Mouse (Mus musculus) intestine, embryonic 14.5 days (tissue): Measurements from ENCODE around the gene Arhgap42. TPM values are rescaled to one million over a fixed set of nuclear protein-coding genes. Genes with fewer than 3 reads are reported as not detected.

Experiments
- ATAC-seq: fragments of 200-750 bp; cut with Nextera tagmentation; replicated peaks from 2 replicates; pipeline ENCODE4 v1.8.0; 2017; ENCODE audit warnings: low read depth, moderate number of reproducible peaks, moderate TSS enrichment, moderate library complexity; ENCODE audit not compliant: low FRiP score, low TSS enrichment
- DNase-seq: peaks from one replicate; pipeline ENCODE4 v3.0.0-alpha.2; 2018; ENCODE audit warnings: low spot score
- H3K27ac ChIP-seq: fragments of 300-500 bp; sonication (generic); 2 replicates; pipeline ENCODE4 v1.5.1; 2014; ENCODE audit warnings: low read depth, mild to moderate bottlenecking, control low read depth
- H3K27me3 ChIP-seq: fragments of 300-500 bp; sonication (generic); replicated peaks from 2 replicates; pipeline ENCODE4 v1.6.1; 2014; ENCODE audit warnings: low read length, control low read depth; ENCODE audit not compliant: control insufficient read depth, insufficient read depth
- H3K36me3 ChIP-seq: fragments of 300-500 bp; sonication (generic); 2 replicates; pipeline ENCODE4 v1.6.1; 2014; ENCODE audit warnings: low read length, control low read depth; ENCODE audit not compliant: control insufficient read depth, insufficient read depth
- H3K4me1 ChIP-seq: fragments of 300-500 bp; sonication (generic); replicated peaks from 2 replicates; pipeline ENCODE4 v1.6.1; 2014; ENCODE audit warnings: low read length, control low read depth, mixed read lengths; ENCODE audit not compliant: control insufficient read depth, insufficient read depth
- H3K4me2 ChIP-seq: fragments of 300-500 bp; sonication (generic); 2 replicates; pipeline ENCODE4 v1.6.1; 2014; ENCODE audit warnings: low read length
- H3K4me3 ChIP-seq: fragments of 300-500 bp; sonication (generic); 2 replicates; pipeline ENCODE4 v1.5.1; 2014; ENCODE audit warnings: low read depth, low read length, control low read depth, mixed read lengths
- H3K9ac ChIP-seq: fragments of 300-500 bp; sonication (generic); 2 replicates; pipeline ENCODE4 v1.6.1; 2014; ENCODE audit warnings: mild to moderate bottlenecking, low read length
- H3K9me3 ChIP-seq: fragments of 300-500 bp; sonication (generic); 2 replicates; pipeline ENCODE4 v1.6.1; 2016; ENCODE audit warnings: low read length, control low read depth; ENCODE audit not compliant: control insufficient read depth
- WGBS: fragments of 180-500 bp; shearing (Covaris S2); extraction: QIAGEN DNeasy Blood & Tissue Kit; methylation state at CpG from one replicate; pipeline ENCODE4 v1.1.7; 2014; 5-methylcytosine and 5-hydroxymethylcytosine counted together
- polyA plus RNA-seq: library from polyadenylated mRNA; unstranded; fragments of >200 nt; fragmentation: Nextera tagmentation; extraction: Ambion mirVana; gene quantifications from 2 replicates; pipeline ENCODE4 v1.2.1, GENCODE M21; 2014

Arhgap42 gene
- polyA plus RNA-seq, 1 experiment from 2014 or later, result 39.4 TPM

DNA sequence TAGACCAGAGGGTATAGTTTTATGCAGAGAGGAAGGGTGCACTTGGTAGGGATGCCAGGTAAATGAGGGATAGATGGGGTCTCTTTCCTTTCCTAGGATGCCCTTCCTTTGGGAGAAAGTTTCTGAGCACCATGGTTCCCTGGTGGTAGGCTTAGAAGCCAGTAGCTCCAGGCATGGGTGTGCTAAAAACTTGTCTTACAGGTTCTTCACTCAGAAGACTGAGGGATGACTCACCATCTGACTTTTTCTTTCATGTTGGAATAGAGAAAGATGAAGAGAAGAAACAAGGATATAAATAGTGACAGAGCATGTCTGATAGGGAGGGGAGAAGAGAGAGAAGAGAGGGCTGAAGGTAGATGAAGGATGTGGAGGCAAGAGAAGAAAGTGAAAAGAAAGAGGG, 7.1 kb upstream of the Arhgap42 start:
- H3K27me3 ChIP-seq, result no peaks in the 10 kb centered on the region
- DNase-seq, result no peak
- H3K4me3 ChIP-seq, result no peak overlapping the region
- H3K9ac ChIP-seq, result no peak overlapping the region
- H3K4me1 ChIP-seq, result no peaks in the 10 kb centered on the region
- no peaks in the 10 kb centered on the region for H3K36me3 ChIP-seq
- no peak overlapping the region for H3K4me2 ChIP-seq
- no peaks in the 10 kb centered on the region for H3K9me3 ChIP-seq
- peak; percentile 56; the same call in 1 of the 2 replicates for ATAC-seq
- no peak overlapping the region for H3K27ac ChIP-seq

DNA sequence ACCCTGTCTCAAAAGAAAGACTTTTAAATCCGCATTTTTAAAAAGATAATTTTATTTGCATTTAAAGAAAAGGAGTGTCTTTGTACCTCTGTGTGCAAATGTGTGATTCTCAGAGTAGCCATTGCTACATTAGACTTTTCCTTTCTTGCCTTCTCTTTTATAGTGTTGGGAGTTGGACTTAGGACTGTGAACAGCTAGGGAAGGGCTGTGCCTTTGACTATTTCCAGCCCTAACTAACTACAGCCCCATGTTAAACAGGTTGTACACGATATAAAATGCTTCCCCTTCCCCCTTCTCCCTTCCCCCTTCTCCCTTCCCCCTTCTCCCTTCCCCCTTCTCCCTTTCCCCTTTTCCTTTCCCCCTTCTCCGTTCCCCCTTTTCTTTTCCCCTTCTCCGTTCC, 4.9 kb upstream of the Arhgap42 start:
- ATAC-seq (peak; percentile 51; the same call in 1 of the 2 replicates), DNase-seq (no peak)
- H3K27ac ChIP-seq, result no peak overlapping the region
- H3K36me3 ChIP-seq, result no peaks in the 10 kb centered on the region
- H3K4me3 ChIP-seq, result no peak overlapping the region
- H3K4me2 ChIP-seq, result no peak overlapping the region
- H3K4me1 ChIP-seq, result no peaks in the 10 kb centered on the region
- H3K9ac ChIP-seq, result no peak overlapping the region
- H3K9me3 ChIP-seq, result no peaks in the 10 kb centered on the region
- H3K27me3 ChIP-seq, result no peaks in the 10 kb centered on the region
- WGBS, result 62% methylated on average over 4 of the region's 4 CpGs

DNA sequence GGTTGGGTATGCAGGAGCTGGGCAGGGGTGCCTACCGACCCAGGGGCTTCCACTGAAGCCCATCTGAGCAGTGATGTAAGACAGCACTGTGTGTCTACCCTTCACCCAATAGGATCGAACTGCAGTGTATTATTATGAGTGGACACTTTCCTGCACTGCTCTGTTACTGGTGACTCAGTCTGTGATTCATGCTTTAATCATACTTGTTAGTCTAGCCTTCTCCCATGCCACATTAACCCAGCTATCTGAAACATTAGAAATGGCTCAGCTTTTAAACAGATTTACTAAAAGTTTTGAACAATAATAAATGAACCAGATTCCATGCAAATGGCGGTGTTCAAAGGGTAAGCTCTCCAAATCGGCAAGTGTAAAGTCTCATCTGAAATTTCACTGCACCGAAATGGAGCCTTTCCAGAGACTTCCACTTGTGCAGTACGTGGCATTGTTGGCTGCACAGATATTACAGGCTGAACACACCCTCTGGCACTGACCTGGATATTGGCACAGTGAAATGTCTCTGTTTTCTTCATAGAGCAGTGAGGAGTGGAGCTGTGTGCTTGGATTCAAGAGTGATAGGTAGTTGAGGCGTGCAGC, 2.4 kb upstream of the Arhgap42 start:
- no peak overlapping the region for H3K4me3 ChIP-seq
- H3K27me3 ChIP-seq, result no peaks in the 10 kb centered on the region
- no peaks in the 10 kb centered on the region for H3K9me3 ChIP-seq
- DNase-seq, result no peak
- WGBS, result 81% methylated on average over 7 of the region's 7 CpGs
- no peak overlapping the region for H3K4me2 ChIP-seq
- H3K9ac ChIP-seq, result no peak overlapping the region
- no peak overlapping the region for H3K27ac ChIP-seq
- peaks cover 9% of the 10 kb centered on the region; the same call in 1 of the 2 replicates for H3K4me1 ChIP-seq
- ATAC-seq, result no peak
- H3K36me3 ChIP-seq, result no peaks in the 10 kb centered on the region

DNA sequence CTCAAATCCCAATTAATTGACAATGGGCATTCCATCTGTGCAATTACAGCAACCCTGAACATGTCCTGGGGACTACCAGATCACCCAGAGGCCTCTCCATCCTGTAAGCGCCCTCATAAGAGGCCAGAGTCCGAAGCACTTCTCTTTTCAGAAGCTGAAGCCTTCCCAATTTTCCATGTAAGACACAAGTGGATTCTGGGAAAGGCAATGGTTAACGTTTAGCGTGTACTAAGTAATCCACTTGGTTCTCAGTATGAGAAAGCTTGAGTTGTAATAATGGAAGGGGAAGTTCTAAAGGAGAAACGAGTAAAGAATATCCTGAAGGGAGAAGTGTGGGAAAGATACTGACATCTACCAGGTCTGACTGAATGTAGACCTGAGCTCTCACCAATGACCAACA, 1.4 kb downstream of the Arhgap42 start:
- ATAC-seq (no peak), DNase-seq (no peak)
- H3K9me3 ChIP-seq, result no peaks in the 10 kb centered on the region
- H3K4me2 ChIP-seq, result peak overlapping the region; percentile 69
- H3K9ac ChIP-seq, result no peak overlapping the region; the same call in 1 of the 2 replicates
- peak overlapping the region; percentile 85 for H3K4me3 ChIP-seq
- H3K27me3 ChIP-seq, result no peaks in the 10 kb centered on the region
- H3K36me3 ChIP-seq, result no peaks in the 10 kb centered on the region
- 50% methylated on average over 5 of the region's 5 CpGs for WGBS
- no peak overlapping the region for H3K27ac ChIP-seq
- H3K4me1 ChIP-seq, result peaks cover 9% of the 10 kb centered on the region; the same call in 1 of the 2 replicates

DNA sequence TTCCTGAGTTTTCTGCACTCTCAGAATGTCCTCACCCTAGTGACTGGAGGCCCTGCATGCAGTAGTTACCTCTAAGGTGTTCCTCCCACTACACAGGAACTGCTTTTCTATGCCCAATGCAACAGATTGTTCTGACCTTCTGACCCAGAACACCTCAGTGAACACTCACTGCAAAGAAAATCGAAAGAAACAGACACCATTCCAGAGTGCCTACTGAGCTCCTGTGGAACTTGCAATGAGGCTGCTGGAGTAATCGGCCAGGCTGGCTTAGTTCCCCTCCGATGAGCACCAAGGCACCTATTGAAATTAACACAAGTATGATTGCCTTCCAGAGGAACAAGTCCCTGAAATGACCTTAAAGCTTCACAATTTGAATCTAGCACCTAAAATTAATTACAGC, 9.2 kb downstream of the Arhgap42 start:
- Histone ChIP-seq H3K4me2 (no peak overlapping the region), H3K4me1 (no peaks in the 10 kb centered on the region), H3K9ac (no peak overlapping the region), H3K9me3 (no peaks in the 10 kb centered on the region), H3K27me3 (no peaks in the 10 kb centered on the region), H3K27ac (no peak overlapping the region), H3K36me3 (no peaks in the 10 kb centered on the region), H3K4me3 (no peak overlapping the region)
- WGBS, result 72% methylated on average over 3 of the region's 3 CpGs
- no peak for DNase-seq
- no peak for ATAC-seq

DNA sequence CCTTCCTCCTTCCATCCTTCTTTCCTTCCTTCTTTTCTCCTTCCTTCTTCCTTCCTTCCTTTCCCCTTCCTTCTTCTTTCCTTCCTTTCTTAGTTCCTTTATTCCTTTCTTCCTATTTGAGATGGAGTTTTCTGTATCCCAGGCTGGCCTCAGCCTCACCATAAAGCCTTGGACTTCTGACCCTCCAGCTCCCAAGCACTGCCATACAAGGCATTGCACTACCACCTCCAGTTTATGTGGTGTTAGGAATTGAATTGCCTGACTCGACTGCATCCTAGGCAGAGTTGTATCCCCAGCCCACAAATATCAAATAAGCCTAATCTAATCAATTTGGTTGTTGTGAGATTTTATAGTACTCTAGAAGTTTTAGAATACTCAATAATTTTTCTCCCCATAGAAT, 14.1 kb downstream of the Arhgap42 start:
- Histone ChIP-seq H3K36me3 (no peaks in the 10 kb centered on the region), H3K4me1 (peaks cover 7% of the 10 kb centered on the region), H3K9ac (no peak overlapping the region), H3K4me2 (no peak overlapping the region), H3K27ac (no peak overlapping the region), H3K9me3 (no peaks in the 10 kb centered on the region), H3K27me3 (no peaks in the 10 kb centered on the region), H3K4me3 (no peak overlapping the region)
- WGBS, result 81% methylated on average over 1 of the region's 1 CpGs
- no peak for ATAC-seq
- no peak for DNase-seq

DNA sequence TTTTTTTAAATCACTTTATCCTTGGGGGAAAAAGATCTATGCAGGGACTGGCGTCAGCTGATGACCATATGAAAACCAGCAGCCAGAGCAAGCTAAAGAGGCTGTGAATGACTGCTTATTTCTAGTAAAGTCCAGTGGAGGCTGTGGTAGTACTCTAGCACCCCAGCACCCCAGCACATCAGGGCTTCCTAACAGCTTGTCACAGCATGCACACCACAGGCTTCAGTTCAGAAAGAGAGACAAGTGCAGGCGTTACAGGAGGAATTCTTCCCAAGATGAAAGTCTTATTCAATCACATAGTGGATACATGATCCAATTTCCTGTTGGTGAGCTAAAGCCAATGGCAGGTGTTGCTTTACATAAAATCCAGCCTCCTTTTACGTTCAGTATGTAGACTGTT, 15.5 kb downstream of the Arhgap42 start:
- Histone ChIP-seq H3K4me1 (peaks cover 7% of the 10 kb centered on the region), H3K36me3 (no peaks in the 10 kb centered on the region), H3K4me2 (no peak overlapping the region), H3K4me3 (no peak overlapping the region), H3K27ac (no peak overlapping the region), H3K27me3 (no peaks in the 10 kb centered on the region), H3K9me3 (no peaks in the 10 kb centered on the region), H3K9ac (no peak overlapping the region)
- ATAC-seq (no peak), DNase-seq (no peak)
- 76% methylated on average over 3 of the region's 3 CpGs for WGBS

DNA sequence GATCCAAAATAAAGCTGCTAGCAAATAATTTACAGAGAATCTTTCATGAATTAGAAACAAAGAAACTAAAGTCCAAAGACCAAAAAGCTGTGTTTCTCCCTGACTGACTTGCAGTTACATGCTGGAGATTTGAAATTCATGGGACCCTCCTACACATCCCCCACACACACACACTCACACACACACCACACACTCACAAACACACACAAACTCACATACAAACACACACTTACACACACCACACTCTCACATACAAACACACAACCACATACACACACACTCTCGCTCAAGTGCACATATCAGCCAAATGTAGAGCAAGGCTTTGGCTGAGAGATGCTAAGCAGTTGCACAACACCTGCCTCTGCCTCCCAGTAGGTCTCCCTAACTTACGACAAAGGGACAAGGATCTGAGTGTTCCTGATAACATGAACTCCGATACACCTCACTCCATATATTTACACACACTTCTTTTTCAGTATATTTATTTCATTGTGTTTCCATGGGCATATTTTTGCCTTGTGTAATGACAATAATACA, 16.9 kb downstream of the Arhgap42 start:
- Histone ChIP-seq H3K27ac (no peak overlapping the region), H3K4me3 (no peak overlapping the region), H3K4me1 (peaks cover 7% of the 10 kb centered on the region), H3K27me3 (no peaks in the 10 kb centered on the region), H3K4me2 (no peak overlapping the region), H3K36me3 (no peaks in the 10 kb centered on the region), H3K9ac (no peak overlapping the region), H3K9me3 (no peaks in the 10 kb centered on the region)
- WGBS, result 76% methylated on average over 3 of the region's 3 CpGs
- DNase-seq (no peak), ATAC-seq (no peak)

DNA sequence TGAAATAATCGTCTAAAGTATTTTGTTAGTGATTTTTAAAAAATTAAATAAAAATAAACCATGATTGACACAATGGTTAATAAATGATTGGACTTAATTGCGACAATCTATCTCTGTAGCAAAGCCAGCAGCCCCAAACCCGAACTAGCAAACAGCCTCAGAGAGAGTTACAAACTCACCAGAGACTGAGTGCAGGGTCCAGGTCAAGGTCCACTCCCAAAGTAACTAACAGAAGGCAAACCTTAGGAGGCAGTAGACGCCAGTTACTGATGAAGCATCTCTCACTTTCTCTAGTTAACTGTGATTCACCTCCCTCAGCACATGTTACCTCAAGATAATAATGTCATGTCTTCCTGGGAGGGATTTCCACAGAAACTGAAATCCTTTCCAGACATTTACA, 17.7 kb downstream of the Arhgap42 start:
- Histone ChIP-seq H3K4me3 (no peak overlapping the region), H3K4me2 (no peak overlapping the region), H3K9me3 (no peaks in the 10 kb centered on the region), H3K4me1 (peaks cover 7% of the 10 kb centered on the region), H3K27me3 (no peaks in the 10 kb centered on the region), H3K9ac (no peak overlapping the region), H3K27ac (no peak overlapping the region), H3K36me3 (no peaks in the 10 kb centered on the region)
- ATAC-seq, result no peak
- DNase-seq, result no peak
- 60% methylated on average over 4 of the region's 4 CpGs for WGBS
